Mouse (Mus musculus) spleen, postnatal 14 days (tissue): Measurements from ENCODE around the gene Trim27.

ENCODE experiments used
- DNase-seq, 2 experiments: peaks; one replicate each; pipeline ENCODE4 v3.0.0; 2021 to 2022; ENCODE audit warnings: low spot score in 2 of 2

Gene Trim27

DNA sequence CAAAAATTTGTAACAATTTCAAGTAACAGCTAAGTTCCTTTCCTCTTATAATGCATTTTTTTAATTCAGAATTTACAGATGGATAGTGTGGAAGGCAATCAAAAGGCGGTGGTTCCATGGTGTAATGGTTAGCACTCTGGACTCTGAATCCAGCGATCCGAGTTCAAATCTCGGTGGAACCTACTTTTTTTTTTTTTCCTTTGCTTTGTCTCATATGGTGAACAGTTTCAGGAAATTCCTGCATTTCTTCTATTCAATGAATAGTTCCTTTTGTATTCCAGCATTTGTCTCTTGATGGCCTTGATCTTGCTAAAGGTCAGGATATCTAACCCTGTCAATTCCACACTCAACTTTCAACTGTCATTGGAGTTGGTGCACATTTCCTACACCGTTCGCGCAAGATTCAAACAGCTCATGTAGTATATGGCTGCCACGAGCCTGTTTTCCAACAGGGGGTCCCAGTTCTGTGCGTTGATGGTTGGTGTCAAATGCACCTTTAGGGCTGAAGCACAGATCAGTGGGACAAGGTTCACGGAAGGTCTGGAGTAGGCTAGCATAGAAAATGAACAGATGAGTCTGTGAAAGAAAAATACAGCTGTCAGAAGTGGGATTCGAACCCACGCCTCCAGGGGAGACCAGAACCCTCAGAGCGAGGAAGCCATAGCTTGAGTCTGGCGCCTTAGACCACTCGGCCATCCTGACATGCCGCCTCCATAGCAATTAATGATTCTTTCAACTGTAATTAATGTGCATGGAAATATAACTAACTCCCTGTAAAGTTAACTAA, 6.8 kb upstream of the Trim27 start:
- DNase-seq = peak in 1 of 2 experiments; percentile 37

DNA sequence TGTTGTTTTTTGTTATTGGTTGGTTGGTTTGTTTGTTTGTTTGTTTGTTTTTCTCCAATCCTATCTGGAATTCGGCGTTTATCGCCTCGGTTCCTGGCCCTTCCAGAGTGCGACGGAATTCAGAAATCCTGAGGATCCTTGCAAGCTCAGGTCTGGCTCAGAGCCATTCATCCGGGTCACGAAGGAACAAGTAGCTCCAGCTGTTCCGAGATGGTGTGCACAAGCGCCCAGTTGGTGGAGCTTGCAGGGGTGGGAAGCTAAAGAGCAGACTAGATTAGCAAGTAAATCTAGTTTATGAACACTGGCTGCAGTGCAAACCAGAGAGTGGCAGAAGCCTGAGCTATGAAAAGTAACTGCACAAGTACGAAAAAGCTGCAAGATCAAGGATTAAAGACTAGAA, 6.2 kb upstream of the Trim27 start:
- no peak for DNase-seq

DNA sequence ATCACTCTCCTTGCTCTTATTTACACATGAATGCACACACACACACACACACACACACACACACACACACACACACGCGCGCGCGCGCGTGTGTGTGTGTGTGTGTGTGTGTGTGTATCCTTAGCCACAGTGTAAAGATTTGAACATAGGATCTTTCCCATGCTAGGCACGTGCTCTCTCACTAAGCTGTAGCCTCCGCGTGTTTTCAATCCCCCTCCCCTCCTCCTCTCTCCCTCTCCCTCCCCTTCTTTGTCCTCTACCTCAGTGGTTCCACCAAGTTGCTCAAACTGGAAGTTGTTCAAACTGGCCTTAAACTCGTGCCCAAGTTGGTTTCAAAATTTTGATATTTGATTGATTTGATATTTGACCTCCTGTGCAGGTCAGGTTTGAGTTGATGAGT, 2.5 kb upstream of the Trim27 start:
- no peak for DNase-seq

DNA sequence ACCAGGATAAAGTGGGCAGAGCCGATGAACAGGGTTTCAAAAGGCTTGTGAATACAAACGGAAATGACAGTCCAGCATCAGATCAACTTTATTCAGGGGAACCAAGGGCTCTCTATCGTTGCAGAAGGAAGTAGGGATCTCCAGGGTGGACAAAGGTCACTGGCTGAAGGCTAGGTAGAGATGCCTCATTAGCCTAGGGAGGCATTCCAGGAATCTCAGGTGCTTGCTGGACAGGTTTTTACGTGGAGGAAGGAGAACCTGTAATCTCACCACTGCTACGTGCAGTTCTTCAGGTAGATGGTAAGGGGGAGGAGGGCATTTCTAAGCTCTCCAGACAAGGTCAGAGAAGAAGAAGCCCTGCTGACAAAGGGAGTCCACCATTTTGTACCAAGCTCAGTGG, 1.6 kb upstream of the Trim27 start:
- DNase-seq = no peak

DNA sequence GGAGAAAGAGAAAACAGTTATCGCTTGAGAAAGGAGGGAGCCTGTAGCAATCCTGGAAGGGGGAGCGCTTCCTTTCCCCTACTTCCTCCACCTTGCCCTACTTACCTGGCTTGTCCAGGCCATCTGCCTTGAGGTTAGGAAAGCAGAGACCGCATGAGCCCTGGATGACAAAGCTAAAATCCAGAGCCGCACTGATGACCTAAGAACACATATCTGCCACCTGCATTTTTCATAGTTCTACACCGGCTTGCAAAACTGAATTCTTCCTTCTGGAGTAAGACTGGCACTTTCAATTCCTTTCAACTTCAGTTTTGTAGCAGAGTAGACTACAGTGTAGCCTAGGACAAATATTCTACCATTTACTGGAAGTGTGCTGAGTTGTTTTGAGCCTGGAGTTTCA, 881 bp upstream of the Trim27 start:
- no peak for DNase-seq

DNA sequence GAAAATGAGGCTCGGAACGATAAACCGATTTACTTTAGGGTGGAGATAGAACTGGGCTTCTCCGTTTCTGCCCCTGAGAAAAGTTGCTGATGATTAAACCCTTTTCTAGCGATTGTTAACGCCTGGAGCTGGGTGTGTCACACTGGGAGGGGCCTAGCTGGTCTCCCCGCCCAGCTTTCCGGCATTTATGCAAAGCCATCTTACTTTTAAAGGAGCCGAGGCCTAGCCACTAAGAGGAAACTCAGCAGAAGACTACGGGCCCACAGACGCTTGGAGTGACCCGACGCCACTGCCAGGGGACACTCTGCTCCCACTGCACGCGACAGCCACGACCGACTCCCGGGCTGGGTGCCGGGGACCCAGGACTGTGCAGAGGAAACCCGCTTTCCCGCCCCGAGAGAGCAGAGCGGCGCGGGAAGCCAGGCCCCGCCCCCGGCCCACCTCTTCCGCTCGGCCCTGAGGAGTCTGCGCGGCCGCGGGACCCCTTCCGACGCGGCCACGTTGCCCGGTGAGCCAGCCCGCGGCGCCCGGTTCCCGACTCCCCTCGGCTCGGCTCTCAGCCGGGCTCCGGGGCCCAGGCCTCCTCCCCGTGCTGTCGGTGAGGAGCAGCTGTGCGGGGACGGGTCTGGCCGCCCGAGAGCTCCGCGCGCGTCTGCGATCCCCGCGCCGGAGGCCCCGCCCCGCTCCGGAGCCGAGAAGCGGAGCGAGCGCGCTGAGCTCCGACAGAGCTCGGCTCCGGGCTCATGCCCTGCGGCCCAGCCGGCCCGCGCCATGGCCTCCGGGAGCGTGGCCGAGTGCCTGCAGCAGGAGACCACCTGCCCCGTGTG, 692 bp downstream of the Trim27 start:
- peak; percentile 68 to 76 for DNase-seq

DNA sequence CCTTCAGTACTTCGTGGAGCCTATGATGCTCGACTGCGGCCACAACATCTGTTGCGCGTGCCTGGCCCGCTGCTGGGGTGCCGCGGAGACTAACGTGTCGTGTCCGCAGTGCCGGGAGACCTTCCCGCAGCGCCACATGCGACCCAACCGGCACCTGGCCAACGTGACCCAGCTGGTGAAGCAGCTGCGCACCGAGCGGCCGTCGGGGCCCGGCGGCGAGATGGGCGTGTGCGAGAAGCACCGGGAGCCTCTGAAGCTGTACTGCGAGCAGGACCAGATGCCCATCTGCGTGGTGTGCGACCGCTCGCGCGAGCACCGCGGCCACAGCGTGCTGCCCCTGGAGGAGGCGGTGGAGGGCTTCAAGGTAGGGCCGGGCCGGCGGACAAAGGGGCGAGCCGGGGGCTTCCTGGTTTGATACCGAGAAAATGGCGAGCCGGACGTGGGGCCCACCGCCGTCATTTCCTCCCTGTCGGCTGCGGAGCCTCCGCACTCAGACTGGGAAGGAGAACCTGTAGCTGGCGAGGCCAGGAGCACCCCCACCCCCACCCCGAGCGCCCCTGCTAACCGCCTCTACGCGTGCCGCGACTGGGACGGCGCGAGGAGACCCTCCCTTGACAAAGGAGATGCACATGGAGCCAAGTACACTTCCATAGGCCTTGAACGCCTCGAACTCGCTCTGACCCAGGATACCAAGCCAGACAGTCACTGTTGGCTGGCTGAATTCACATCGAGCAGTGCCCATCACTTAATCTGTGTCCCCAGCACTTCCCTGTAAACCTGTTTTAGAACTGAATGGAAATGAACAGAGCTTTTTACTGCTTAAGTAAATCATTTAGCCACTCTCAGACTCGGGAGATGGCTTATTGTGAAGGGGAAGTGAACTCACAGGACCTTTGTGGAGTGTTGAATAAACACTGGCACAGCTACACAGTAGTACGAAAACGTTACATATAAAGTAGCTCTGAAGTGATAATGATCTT, 1.6 kb downstream of the Trim27 start:
- DNase-seq = peak; percentile 38 to 50

DNA sequence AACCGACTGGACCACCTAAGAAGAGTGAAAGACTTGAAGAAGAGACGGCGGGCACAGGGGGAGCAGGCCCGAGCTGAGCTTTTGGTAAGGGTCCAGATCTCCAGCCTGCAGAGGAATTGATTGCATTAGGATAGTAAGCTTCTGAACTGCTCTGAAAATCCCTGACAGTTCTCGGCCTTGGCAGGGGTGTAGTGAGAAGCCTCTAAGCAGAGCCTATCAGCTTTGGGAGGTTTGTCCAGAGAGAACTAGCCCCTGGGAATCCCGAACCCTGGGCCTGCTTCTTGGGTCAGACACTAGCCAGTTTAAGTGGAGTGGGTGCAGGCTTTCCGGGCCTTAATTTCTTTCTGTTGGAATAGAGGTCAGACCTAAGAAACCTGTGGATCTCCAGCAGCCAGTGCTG, 2.8 kb downstream of the Trim27 start:
- DNase-seq = no peak

DNA sequence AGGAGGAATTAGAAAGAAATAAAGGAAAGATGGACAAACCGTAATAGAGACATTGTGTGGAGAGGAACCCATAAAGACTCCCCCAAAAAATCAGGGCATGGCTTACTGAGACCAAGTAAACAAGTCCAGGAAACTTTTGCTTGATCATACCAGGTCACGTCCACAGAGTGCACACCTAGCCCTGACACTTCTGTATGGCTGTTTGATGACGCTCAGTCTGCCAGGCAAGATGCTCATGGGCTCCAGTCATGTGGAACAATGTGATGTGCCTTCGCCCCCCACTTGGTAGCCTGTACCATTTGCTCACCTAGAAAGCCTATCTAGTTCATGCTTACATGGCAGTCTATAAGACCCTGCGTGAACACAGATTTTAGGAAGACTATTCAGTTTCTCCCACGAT, 3.8 kb downstream of the Trim27 start:
- DNase-seq = no peak

DNA sequence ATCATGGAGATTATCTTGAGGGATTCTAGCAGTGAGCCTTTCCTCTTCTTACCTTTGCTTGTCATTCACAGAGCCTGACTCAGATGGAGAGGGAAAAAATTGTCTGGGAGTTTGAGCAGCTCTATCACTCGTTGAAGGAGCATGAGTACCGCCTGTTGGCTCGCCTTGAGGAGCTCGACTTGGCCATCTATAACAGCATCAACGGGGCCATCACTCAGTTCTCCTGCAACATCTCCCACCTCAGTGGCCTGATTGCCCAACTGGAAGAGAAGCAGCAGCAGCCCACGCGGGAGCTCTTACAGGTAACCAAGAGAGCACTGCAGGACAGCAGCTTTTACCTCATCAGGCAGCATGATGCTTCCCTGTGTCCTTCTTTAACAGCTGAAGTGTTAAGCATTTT, 4.4 kb downstream of the Trim27 start:
- DNase-seq = no peak

DNA sequence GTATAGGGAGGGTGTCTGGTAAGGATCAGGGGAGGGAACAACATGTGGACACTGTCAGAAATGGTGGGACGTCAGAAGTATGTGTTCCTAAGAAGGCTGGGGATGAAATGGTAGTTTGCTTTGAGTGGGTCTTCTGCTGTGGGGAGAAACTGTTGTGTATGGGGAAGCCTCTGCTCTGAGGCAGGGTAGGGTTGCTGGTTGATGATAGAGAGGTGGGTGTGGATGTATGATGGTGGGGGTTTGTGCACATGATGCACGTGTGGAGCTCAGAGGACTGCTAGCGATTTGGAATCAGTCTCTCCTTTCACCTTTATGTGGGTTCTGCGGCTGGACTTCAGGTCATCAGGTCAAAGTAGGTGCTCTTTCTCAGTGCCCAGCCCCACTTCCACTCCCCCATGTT, 6.3 kb downstream of the Trim27 start:
- DNase-seq = no peak

DNA sequence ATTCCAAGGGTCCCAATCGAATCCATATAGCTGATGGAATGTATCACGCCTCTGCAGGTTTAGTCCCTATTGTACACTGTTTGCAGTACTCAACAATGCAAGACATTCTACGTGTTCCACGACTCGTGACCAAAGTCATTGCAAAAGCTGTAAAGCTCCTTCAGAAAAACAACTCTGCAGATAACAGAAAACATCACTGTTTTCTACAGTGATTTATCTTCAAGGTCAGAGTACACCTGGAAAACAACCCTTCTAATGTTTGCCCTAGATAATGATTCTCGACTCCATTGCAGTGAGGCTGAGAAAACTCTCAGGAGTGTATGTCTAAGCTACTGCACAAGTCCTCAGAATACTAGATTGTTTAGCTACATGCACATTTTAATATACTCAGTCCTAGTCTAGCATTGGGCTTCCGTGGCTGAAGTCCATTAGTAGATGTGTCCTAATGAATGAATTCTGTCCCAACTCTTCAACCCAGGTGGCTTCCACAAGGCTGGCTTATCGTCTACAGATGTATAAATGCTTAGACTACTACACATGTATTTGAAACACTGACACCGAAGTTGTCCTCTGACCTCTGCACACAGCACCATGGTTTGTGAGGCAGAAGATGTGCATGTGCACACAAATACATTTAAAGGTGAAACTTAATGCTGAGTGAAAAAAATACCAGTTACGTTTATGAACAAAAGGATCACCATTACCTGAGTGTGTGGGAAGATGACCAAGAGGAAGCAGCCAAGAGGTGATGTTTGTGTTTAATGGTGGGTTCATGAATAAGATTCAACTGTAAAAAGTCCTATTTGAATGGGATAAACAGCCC, 16.4 kb downstream of the Trim27 start:
- no peak for DNase-seq

DNA sequence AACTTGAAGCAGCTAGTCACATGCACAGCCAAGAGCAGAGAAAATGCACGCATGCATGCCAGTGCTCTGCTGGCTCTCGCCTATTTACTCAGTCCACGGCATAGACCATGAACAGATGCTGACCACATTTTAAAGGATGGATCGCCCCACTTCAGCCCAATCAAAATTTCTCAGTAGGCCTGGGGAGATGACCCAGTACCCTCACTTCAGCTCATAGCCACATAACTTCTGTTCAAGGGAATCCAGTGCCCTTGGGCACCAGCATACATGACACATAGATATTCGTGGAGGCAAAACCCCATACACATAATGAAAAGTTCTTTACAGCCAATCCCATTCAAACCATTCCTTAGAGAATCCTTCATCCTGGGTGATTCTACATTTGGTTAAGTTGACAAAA, 18.5 kb downstream of the Trim27 start:
- no peak for DNase-seq

DNA sequence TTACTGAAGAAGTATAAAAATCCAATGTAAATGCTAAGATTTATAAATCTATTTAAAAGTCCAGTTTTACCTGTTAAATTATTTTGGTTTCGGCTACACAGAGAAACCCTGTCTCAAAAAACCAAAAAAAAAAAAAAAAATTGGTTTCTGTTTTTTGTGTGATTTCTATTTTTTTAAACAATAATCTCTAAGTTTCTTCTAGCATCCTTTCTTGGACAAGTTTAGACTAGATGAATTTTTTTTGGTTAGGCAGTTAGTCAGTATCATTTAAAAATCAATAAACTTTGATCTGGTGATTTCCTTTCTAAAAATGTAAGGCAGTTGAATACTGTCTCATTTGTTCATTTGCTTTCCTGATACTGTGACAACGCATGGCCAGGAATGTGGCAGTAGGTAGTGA, 19.1 kb downstream of the Trim27 start:
- DNase-seq = no peak

DNA sequence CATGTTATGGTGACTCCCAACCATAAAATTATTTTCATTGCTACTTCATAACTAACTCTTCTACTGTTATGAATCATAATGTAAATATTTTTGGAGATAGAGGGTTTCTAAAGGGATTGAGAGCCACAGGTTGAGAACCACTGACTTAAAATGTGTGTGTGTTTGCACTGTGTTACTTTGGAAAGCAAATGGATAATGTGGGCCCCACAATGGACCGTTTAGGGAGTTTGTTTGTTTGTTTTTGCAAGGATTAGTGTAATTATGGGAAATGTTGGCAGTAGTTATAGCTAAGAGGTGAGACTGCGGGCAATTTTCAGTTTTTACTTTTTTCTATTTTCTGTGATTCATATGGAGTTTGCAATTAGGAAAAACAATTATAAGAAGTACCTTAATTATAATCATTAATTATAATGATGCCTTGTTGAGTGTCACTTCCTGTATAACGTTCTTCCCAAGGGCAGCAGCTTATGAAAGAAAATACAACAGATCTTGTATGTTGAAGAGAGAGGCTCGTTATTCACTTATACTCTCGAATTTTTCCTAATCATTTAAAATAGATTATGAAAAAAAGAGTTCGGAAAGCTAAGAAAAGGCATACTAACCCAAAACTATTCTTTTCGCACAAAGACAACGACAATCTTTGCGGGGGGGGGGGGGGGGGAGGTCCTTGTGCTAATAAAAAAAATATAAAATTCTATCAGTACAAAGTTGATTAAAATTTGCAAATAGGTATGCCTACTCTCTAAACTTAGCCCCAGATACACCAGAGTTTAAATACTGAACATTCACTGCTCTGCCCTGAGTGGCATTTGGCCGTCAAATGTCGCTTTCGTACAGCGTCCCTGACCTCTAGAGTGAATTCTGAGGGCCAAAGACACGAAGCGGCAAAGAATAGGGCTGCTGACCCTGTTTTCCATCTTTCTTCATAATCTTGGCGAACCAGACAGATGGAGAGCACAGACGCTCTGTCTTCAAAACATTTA, 20.1 kb downstream of the Trim27 start:
- no peak for DNase-seq

DNA sequence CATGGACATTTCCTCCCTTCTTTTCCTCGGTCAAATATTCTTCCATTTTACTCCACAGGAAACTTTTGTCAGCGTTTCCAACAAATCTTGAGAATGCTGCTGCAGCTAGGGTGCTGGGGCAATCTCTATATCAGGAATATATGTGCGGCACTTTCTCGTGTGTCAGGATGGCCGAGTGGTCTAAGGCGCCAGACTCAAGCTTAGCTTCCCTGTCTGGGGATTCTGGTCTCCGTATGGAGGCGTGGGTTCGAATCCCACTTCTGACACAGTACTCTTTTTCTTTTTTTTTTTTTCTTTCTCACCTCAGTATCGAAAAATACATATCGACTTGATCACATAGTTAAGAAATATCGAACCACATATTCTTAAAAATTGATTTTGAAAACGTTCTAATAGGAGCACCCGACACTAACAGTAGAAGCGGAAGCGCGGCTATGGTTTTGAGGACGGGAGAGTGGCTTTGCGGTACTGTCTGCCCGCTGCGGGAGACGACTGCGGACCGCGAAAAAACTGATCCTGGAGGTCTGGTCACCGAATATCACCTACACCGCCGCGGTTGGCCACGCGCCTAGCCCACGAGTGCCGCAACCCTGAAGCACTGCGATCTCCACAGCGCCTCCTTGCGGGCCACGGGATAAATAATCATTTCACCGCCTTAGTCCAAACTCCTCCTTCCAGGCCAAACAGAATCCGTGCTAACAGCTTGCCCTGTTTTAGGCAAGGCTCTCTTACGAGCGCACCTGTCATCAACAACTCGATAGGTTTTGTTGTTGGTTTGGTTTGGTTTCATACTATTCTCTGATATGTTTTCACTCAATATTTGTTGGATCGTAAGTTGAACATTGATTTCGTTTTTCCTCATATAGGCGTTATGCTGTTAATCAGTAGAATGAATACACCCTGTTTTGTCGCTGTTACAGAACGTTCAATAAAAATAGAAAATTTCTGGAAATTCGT, 21.1 kb downstream of the Trim27 start:
- peak; percentile 86 to 87 for DNase-seq

DNA sequence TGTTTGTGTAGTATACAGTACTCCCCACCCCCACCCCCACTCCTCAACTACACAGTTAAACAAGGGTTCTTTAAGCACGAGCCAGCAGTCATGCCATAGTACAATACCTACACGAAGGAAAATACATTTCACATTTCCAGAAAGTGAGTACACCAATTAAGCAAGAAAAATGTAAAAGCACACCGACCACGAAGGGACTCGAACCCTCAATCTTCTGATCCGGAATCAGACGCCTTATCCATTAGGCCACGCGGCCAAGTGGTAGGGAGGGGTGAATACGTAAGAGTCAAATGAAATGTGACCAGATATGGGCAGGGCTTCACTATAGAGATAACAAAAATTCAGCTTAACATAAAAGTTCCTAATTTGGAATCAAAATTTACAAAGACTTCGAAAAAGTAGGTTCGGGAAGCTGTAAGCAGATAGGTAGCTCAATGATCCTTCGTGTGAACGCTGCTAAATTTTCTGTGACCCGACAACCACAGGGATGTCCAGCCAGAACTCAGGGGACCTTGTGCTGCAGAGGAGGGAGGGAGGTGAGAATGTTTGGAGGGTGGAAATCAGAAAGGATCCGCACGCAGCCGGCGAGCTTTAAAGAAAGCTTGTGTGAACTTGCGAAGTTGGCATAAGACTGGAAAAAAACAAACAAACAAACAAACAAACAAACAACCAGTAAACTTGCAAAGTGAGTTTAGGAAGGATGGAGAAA, 36.2 kb downstream of the Trim27 start:
- DNase-seq = peak; percentile 6 to 13

DNA sequence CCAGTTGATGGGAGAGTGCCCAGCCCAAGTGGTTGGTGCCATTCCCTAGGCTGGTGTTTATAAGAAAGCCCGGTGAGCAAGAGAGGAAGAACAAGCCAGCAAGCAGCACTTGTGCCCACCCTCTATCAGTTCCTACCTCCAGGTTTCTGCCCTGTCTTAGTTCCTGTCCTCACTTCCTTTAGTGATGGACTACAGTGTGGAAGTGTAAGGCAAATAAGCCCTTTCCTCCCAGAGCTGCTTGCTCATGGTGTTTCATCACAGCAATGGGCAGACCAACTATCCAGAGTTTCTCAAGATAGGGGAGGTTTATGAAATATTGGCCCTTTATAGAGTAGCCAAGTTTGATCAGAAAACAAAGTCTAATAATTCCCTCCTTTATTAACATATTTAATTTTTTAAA, 37.5 kb downstream of the Trim27 start:
- no peak for DNase-seq
